Mouse (Mus musculus) ES-Bruce4 (cell line): ENCODE results near the gene B4galt2. TPM values are rescaled to one million over a fixed set of nuclear protein-coding genes. Genes with fewer than 3 reads are reported as not detected.

Experiments
- H3K27ac ChIP-seq: 2 replicates; pipeline ENCODE4 v1.5.1; 2012; ENCODE audit warnings: low read length, inconsistent platforms; ENCODE audit not compliant: insufficient read depth
- H3K27me3 ChIP-seq: 2 replicates; pipeline ENCODE4 v1.6.1; 2012; ENCODE audit warnings: mild to moderate bottlenecking, low read length, inconsistent platforms; ENCODE audit not compliant: control insufficient read depth, poor library complexity, insufficient read depth, severe bottlenecking
- H3K36me3 ChIP-seq: 2 replicates; pipeline ENCODE4 v1.6.1; 2012; ENCODE audit warnings: inconsistent platforms, mild to moderate bottlenecking, low read length, moderate library complexity; ENCODE audit not compliant: control insufficient read depth, poor library complexity, insufficient read depth, severe bottlenecking
- H3K4me1 ChIP-seq: one replicate; pipeline ENCODE4 v1.8.1; 2011; ENCODE audit warnings: low read length; ENCODE audit not compliant: control insufficient read depth, insufficient read depth
- H3K4me3 ChIP-seq: 2 replicates; pipeline ENCODE4 v1.5.1; 2011; ENCODE audit warnings: low read depth, mild to moderate bottlenecking, low read length
- H3K9ac ChIP-seq: 2 replicates; pipeline ENCODE4 v1.6.1; 2012; ENCODE audit warnings: low read depth, mild to moderate bottlenecking, inconsistent platforms; ENCODE audit not compliant: poor library complexity, severe bottlenecking
- H3K9me3 ChIP-seq: replicated peaks from 2 replicates; pipeline ENCODE4 v1.6.1; 2012; ENCODE audit warnings: mild to moderate bottlenecking, low read length, inconsistent platforms; ENCODE audit not compliant: control insufficient read depth, poor library complexity, insufficient read depth, severe bottlenecking
- CTCF ChIP-seq: IDR thresholded peaks from one replicate; pipeline ENCODE4 v1.8.1; 2011; ENCODE audit warnings: low read depth, low read length
- EP300 ChIP-seq: IDR thresholded peaks from 2 replicates; pipeline ENCODE4 v1.6.1; 2011; ENCODE audit warnings: low read depth, low read length; ENCODE audit not compliant: insufficient read depth
- POLR2A ChIP-seq: IDR thresholded peaks from one replicate; pipeline ENCODE4 v1.8.1; 2011; ENCODE audit warnings: low read length; ENCODE audit not compliant: insufficient read depth
- polyA plus RNA-seq: library from polyadenylated mRNA; stranded (reverse); fragments of >200 nt; gene quantifications from 2 replicates; pipeline ENCODE4 v1.2.4, GENCODE M21; 2011; ENCODE audit warnings: low read depth; ENCODE audit not compliant: missing spikeins, insufficient read depth, insufficient read length

Gene B4galt2
- polyA plus RNA-seq, 1 experiment, result 15.3 TPM

DNA sequence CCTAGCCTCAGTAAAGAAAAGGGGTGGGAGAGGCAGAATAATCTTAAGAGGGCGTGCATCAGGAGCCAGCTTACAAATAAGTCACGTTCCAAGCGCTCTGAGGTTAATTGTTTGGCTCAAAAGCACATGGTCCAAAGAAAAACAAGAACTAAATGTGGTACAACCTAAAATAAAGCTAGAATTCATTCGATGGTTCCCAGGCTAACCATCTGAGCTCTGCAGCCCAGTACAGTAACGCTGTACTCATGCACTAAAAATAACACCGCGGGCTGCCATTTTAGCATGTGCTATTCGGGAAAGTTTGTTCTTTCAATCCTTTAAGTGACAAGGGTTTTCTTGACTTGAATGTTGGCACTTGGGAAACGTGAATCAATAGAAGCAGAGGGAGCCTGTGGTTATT is 22.7 kb downstream of the B4galt2 start:
- Histone ChIP-seq H3K9me3 (no peaks in the 10 kb centered on the region), H3K27ac (no peak overlapping the region), H3K4me1 (no peaks in the 10 kb centered on the region), H3K4me3 (no peak overlapping the region), H3K9ac (no peak overlapping the region), H3K36me3 (no peaks in the 10 kb centered on the region), H3K27me3 (no peaks in the 10 kb centered on the region)
- TF ChIP-seq POLR2A (no peak), CTCF (no peak), EP300 (no peak)

DNA sequence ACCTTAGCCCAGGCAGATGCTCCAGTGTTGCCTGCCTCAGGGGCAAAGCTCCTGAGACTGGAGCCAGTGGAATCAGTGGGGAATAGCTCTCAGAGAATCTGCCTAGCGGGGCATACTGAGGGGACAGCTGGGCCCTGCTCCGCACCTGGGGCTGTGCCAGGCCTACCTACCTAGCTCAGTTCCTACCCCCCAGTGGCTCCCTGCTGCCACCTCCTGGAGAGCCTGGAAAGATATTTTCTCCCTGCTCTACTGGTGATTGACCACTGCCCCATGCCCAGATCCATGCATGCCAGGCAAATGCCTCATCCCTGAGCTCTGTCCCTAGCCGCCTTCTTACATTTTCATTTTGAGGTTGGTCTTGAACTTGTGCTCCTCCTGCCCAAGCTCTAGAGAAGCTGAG is 24.5 kb downstream of the B4galt2 start:
- Histone ChIP-seq H3K4me3 (no peak overlapping the region), H3K9me3 (no peaks in the 10 kb centered on the region), H3K9ac (no peak overlapping the region), H3K27me3 (no peaks in the 10 kb centered on the region), H3K36me3 (no peaks in the 10 kb centered on the region), H3K27ac (no peak overlapping the region), H3K4me1 (no peaks in the 10 kb centered on the region)
- no peak for TF ChIP-seq POLR2A
- TF ChIP-seq CTCF, result peak; percentile 66

DNA sequence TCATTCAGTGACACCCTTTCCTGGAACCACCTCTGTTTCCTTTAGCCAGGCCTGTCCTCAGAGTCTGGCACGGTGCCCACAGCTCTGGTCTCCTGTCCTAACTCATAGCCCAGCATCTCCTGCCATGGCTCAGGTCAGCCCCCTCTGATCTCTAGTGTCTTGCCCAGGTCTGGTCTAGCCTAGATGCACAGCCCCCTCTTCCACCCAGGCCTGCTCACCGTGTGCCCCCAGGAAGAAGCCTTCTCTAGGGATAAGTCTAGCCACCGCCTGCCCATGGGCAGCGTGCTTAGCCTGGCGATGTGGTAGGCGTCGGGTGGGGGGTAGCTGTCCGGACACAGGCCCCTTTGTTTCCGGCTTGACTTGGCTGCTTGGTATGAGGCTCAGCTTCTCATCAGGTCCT is 28.1 kb downstream of the B4galt2 start:
- H3K9me3 ChIP-seq, result no peaks in the 10 kb centered on the region
- no peaks in the 10 kb centered on the region for H3K27me3 ChIP-seq
- no peak overlapping the region for H3K9ac ChIP-seq
- H3K36me3 ChIP-seq, result no peaks in the 10 kb centered on the region
- no peak overlapping the region for H3K27ac ChIP-seq
- no peaks in the 10 kb centered on the region for H3K4me1 ChIP-seq
- TF ChIP-seq EP300, result no peak
- TF ChIP-seq POLR2A, result no peak
- TF ChIP-seq CTCF, result no peak
- H3K4me3 ChIP-seq, result no peak overlapping the region

DNA sequence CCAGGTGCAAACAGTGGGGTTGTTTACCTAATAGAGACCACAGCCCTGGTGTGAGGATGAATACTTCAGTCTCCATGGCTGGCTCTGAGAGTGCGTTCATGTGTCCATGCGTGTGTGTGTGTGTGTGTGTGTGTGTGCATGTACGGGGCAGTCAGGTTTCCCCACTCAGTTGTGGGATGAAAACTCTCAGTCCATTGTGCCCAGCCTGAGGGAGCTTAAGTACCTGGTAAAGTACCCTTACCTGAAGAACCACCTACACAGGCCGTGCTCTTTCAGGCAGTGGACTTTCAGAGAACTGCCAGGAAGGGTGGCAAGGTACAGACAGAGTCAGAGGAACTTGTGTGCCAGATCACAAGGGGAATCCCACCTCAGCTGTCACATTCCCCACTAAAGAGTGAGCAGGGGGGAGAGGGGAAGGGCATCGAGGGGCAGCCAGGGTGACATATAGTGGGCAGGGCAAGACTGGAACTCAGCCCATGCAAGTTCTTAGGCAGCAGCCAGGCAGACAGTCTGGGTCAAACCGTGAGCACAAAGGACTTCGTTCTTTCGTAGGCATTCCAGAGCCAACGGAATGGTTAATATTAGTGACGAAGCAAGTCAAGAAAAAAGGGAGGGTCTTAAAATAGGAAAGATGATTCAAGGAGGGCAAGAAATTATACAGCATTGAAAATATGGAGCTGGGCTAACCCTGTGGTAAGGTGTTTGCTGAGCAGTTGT is 31.0 kb downstream of the B4galt2 start:
- H3K4me3 ChIP-seq, result no peak overlapping the region
- H3K4me1 ChIP-seq, result no peaks in the 10 kb centered on the region
- no peaks in the 10 kb centered on the region for H3K36me3 ChIP-seq

DNA sequence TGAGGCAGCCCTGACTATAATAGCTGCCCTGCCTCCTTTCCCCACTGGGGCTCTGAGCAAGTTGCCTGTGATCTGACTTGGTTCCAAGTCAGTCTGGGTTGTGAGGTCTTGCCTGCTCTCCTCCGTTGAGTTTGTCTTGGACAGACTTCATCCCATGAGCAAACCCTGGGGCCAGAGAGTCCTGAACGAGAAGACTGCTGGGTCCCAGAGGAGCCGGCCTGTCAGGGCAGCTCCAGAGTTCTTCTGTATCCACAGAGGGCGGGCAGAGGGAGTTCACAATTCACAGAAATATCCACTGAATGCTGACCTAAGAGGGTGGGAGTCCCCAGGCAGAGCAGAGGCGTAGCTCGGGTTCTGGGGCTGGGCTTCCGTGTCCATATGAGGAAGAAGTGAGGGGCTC is 32.4 kb downstream of the B4galt2 start:
- Histone ChIP-seq H3K9me3 (no peaks in the 10 kb centered on the region), H3K4me3 (no peak overlapping the region), H3K27ac (no peak overlapping the region), H3K27me3 (no peaks in the 10 kb centered on the region), H3K9ac (no peak overlapping the region), H3K36me3 (no peaks in the 10 kb centered on the region), H3K4me1 (no peaks in the 10 kb centered on the region)
- no peak for TF ChIP-seq EP300
- no peak for TF ChIP-seq POLR2A
- no peak for TF ChIP-seq CTCF

More for the DNA sequence above, 31.0 kb downstream of the B4galt2 start:
- Histone ChIP-seq H3K9me3 (no peaks in the 10 kb centered on the region), H3K27me3 (no peaks in the 10 kb centered on the region), H3K9ac (no peak overlapping the region), H3K27ac (no peak overlapping the region)
- TF ChIP-seq CTCF, result no peak
- no peak for TF ChIP-seq EP300
- TF ChIP-seq POLR2A, result no peak

DNA sequence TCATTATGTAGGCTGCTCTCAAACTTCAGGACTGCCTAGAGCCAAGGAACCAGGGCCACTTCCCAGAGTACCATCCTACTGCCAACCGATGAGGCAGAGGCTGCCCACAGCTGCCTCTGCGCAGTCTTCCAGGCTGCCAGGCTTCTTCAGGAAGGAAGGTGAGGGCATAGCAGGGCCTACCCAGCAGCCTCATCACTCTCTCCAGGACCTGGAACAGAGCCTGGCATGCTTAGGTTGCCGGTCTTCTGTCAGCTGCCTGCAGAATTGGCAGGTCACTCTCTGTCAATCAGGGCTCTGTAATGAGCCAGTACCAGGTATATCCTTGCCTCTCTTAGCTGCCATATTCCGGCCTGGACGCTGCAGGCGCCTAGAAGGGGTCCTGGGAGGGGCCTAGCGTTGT is 33.1 kb downstream of the B4galt2 start:
- Histone ChIP-seq H3K27ac (no peak overlapping the region), H3K9me3 (no peaks in the 10 kb centered on the region), H3K4me1 (no peaks in the 10 kb centered on the region), H3K36me3 (no peaks in the 10 kb centered on the region), H3K27me3 (no peaks in the 10 kb centered on the region), H3K4me3 (no peak overlapping the region), H3K9ac (no peak overlapping the region)
- TF ChIP-seq POLR2A (no peak), CTCF (no peak), EP300 (no peak)
